Mouse (Mus musculus): ENCODE measurements around the gene Gm45753. TPM values are rescaled to one million over a fixed set of nuclear protein-coding genes. Genes with fewer than 3 reads are reported as not detected.
"Not testable (repeated sequence)": the region's sequence is repeated elsewhere in the genome, so short reads cannot be mapped to it uniquely, and the experiment has no call there.

Gene Gm45753
- polyA plus RNA-seq, 1 experiment from 2014 or later, result not detected

- H3K4me3 ChIP-seq (ENCODE audit: low read depth, low read length), result no peak overlapping the region
- no peak overlapping the region for H3K27ac ChIP-seq (ENCODE audit: low read depth, low read length)
- 0 out of 2 replicates have a peak, but pooled peaks cover 2% of the 10 kb centered on the region for H3K4me1 ChIP-seq (replicated peaks; ENCODE audit: control insufficient read depth, insufficient read depth, low read length)
- no peak overlapping the region for H3K4me2 ChIP-seq (replicated peaks; ENCODE audit: low read depth, low read length)
- H3K9ac ChIP-seq (ENCODE audit: low read depth, low read length), result no peak overlapping the region
- no peaks in the 10 kb centered on the region for H3K36me3 ChIP-seq (ENCODE audit: control insufficient read depth, insufficient read depth, low read length)
- H3K27me3 ChIP-seq (ENCODE audit: control insufficient read depth, insufficient read depth, low read length), result peaks cover 3% of the 10 kb centered on the region; the same call in 1 of the 2 replicates
- DNase-seq (ENCODE audit: low spot score), result no peak
- no peak for ATAC-seq (ENCODE audit: low FRiP score)
- WGBS, result 95% methylated on average over 6 of the region's 6 CpGs
- no peaks in the 10 kb centered on the region for H3K9me3 ChIP-seq (ENCODE audit: control insufficient read depth, low read length)
Measured at GRCm38 (mm10) chr8:45329206-45329980, 21.1 kb upstream of the Gm45753 start.

DNA sequence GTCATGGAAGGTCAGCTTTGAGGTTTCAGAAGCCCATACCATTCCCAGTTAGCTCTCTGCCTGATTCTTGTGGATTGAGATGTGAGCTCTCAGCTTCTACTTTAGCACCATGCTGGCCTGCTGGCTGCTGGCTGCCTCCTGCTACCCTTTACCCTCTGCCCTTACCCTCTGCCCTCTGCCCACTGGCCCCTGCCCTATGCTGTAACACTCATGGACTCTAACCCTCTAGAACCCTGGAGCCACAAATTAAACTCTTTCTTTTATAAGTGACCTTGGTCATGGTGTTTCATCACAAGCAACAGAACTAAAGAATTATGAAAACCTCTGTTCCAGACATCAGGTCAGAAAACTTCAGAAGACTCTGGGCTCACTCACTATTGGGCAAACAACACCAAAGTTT lies 18.8 kb upstream of the Gm45753 start:
- H3K36me3 ChIP-seq (ENCODE audit: control insufficient read depth, insufficient read depth, low read length); H3K27ac ChIP-seq (ENCODE audit: low read depth, low read length); H3K9ac ChIP-seq (ENCODE audit: low read depth, low read length); H3K9me3 ChIP-seq (ENCODE audit: control insufficient read depth, low read length); H3K4me2 ChIP-seq (replicated peaks; ENCODE audit: low read depth, low read length); H3K4me1 ChIP-seq (replicated peaks; ENCODE audit: control insufficient read depth, insufficient read depth, low read length); ATAC-seq (ENCODE audit: low FRiP score); DNase-seq (ENCODE audit: low spot score); H3K27me3 ChIP-seq (ENCODE audit: control insufficient read depth, insufficient read depth, low read length); H3K4me3 ChIP-seq (ENCODE audit: low read depth, low read length): not testable (repeated sequence)

- DNase-seq (ENCODE audit: low spot score) (no peak), ATAC-seq (ENCODE audit: low FRiP score) (no peak)
- Histone ChIP-seq H3K27ac (ENCODE audit: low read depth, low read length) (no peak overlapping the region), H3K9ac (ENCODE audit: low read depth, low read length) (no peak overlapping the region), H3K36me3 (ENCODE audit: control insufficient read depth, insufficient read depth, low read length) (no peaks in the 10 kb centered on the region), H3K9me3 (ENCODE audit: control insufficient read depth, low read length) (no peaks in the 10 kb centered on the region), H3K4me1 (replicated peaks; ENCODE audit: control insufficient read depth, insufficient read depth, low read length) (no peaks in the 10 kb centered on the region), H3K4me2 (replicated peaks; ENCODE audit: low read depth, low read length) (no peak overlapping the region), H3K27me3 (ENCODE audit: control insufficient read depth, insufficient read depth, low read length) (no peaks in the 10 kb centered on the region), H3K4me3 (ENCODE audit: low read depth, low read length) (no peak overlapping the region)
- WGBS, result 82% methylated on average over 4 of the region's 4 CpGs
Measured at GRCm38 (mm10) chr8:45324151-45324550, 15.9 kb upstream of the Gm45753 start.

DNA sequence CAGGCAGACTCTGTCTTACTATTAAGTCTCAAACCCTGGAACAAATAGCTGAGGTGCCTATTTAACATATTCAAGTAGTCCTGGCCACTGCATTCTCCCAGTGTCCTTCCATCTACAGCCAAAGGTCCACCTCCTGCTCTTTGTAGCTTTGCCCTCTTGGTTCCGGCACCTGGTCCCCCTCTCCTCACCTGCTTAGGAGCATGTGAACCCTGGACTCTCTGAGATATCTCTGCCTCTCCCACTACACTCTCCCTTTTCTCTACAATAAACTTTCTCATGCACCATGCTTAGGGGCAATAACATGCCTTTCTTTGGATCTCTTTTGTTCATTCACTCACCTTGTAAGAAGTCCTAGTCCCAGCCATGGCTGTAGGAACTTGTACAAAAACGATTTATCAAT lies 13.1 kb upstream of the Gm45753 start:
- ATAC-seq (ENCODE audit: low FRiP score), result no peak
- H3K9me3 ChIP-seq (ENCODE audit: control insufficient read depth, low read length), result no peaks in the 10 kb centered on the region
- whole genome bisulfite sequencing, result 84% methylated on average over 2 of the region's 2 CpGs
- H3K4me2 ChIP-seq (replicated peaks; ENCODE audit: low read depth, low read length), result no peak overlapping the region
- H3K36me3 ChIP-seq (ENCODE audit: control insufficient read depth, insufficient read depth, low read length), result no peaks in the 10 kb centered on the region
- H3K9ac ChIP-seq (ENCODE audit: low read depth, low read length), result no peak overlapping the region
- no peaks in the 10 kb centered on the region for H3K4me1 ChIP-seq (replicated peaks; ENCODE audit: control insufficient read depth, insufficient read depth, low read length)
- no peak overlapping the region for H3K27ac ChIP-seq (ENCODE audit: low read depth, low read length)
- no peaks in the 10 kb centered on the region for H3K27me3 ChIP-seq (ENCODE audit: control insufficient read depth, insufficient read depth, low read length)
- no peak overlapping the region for H3K4me3 ChIP-seq (ENCODE audit: low read depth, low read length)
- no peak for DNase-seq (ENCODE audit: low spot score)

- Histone ChIP-seq H3K9me3 (ENCODE audit: control insufficient read depth, low read length) (no peaks in the 10 kb centered on the region), H3K36me3 (ENCODE audit: control insufficient read depth, insufficient read depth, low read length) (no peaks in the 10 kb centered on the region), H3K4me2 (replicated peaks; ENCODE audit: low read depth, low read length) (no peak overlapping the region), H3K27ac (ENCODE audit: low read depth, low read length) (no peak overlapping the region), H3K4me1 (replicated peaks; ENCODE audit: control insufficient read depth, insufficient read depth, low read length) (no peaks in the 10 kb centered on the region), H3K27me3 (ENCODE audit: control insufficient read depth, insufficient read depth, low read length) (no peaks in the 10 kb centered on the region), H3K9ac (ENCODE audit: low read depth, low read length) (no peak overlapping the region), H3K4me3 (ENCODE audit: low read depth, low read length) (no peak overlapping the region)
- DNase-seq (ENCODE audit: low spot score), result no peak
- ATAC-seq (ENCODE audit: low FRiP score), result no peak
- WGBS, result 83% methylated on average over 1 of the region's 1 CpGs
Measured at GRCm38 (mm10) chr8:45320930-45321329, 12.7 kb upstream of the Gm45753 start.

DNA sequence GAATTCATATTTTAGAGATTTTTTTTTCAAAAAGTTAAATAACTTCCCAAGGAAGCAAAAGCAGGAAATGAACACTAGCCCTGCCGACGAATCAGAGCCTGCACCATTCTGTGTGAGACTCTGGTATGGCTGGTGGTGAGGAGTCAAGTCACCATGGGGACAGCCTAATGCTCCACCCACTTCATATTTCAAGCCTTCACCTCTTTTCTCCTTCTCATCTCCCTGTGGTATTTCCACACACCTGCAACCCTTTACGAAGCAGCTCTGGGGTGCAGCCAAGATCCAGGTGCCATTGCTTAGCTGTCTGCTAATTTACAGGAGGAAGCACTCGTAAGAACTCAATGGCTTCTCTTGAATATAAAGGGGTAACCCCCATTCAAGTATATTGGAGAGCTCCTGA lies 2.7 kb upstream of the Gm45753 start:
- no peaks in the 10 kb centered on the region for H3K27me3 ChIP-seq (ENCODE audit: control insufficient read depth, insufficient read depth, low read length)
- H3K4me1 ChIP-seq (replicated peaks; ENCODE audit: control insufficient read depth, insufficient read depth, low read length), result no peaks in the 10 kb centered on the region
- no peak overlapping the region for H3K4me3 ChIP-seq (ENCODE audit: low read depth, low read length)
- H3K4me2 ChIP-seq (replicated peaks; ENCODE audit: low read depth, low read length), result no peak overlapping the region
- no peaks in the 10 kb centered on the region for H3K9me3 ChIP-seq (ENCODE audit: control insufficient read depth, low read length)
- WGBS, result 90% methylated on average over 4 of the region's 4 CpGs
- H3K27ac ChIP-seq (ENCODE audit: low read depth, low read length), result no peak overlapping the region
- no peaks in the 10 kb centered on the region for H3K36me3 ChIP-seq (ENCODE audit: control insufficient read depth, insufficient read depth, low read length)
- no peak for DNase-seq (ENCODE audit: low spot score)
- H3K9ac ChIP-seq (ENCODE audit: low read depth, low read length), result no peak overlapping the region
- ATAC-seq (ENCODE audit: low FRiP score), result no peak

GRCm38 (mm10) chr8:45305479-45305878 lies 2.8 kb downstream of the Gm45753 start:
- no peaks in the 10 kb centered on the region for H3K36me3 ChIP-seq (ENCODE audit: control insufficient read depth, insufficient read depth, low read length)
- no peak overlapping the region for H3K27ac ChIP-seq (ENCODE audit: low read depth, low read length)
- no peak overlapping the region for H3K4me3 ChIP-seq (ENCODE audit: low read depth, low read length)
- H3K4me1 ChIP-seq (replicated peaks; ENCODE audit: control insufficient read depth, insufficient read depth, low read length), result no peaks in the 10 kb centered on the region
- H3K27me3 ChIP-seq (ENCODE audit: control insufficient read depth, insufficient read depth, low read length), result no peaks in the 10 kb centered on the region
- WGBS, result 86% methylated on average over 1 of the region's 1 CpGs
- ATAC-seq (ENCODE audit: low FRiP score) (no peak), DNase-seq (ENCODE audit: low spot score) (no peak)
- H3K9me3 ChIP-seq (ENCODE audit: control insufficient read depth, low read length), result no peaks in the 10 kb centered on the region
- no peak overlapping the region for H3K9ac ChIP-seq (ENCODE audit: low read depth, low read length)
- H3K4me2 ChIP-seq (replicated peaks; ENCODE audit: low read depth, low read length), result no peak overlapping the region

- H3K27ac ChIP-seq (ENCODE audit: low read depth, low read length), result no peak overlapping the region
- H3K4me2 ChIP-seq (replicated peaks; ENCODE audit: low read depth, low read length), result no peak overlapping the region
- no peak overlapping the region for H3K4me3 ChIP-seq (ENCODE audit: low read depth, low read length)
- H3K36me3 ChIP-seq (ENCODE audit: control insufficient read depth, insufficient read depth, low read length), result no peaks in the 10 kb centered on the region
- H3K9me3 ChIP-seq (ENCODE audit: control insufficient read depth, low read length), result no peaks in the 10 kb centered on the region
- no peaks in the 10 kb centered on the region for H3K27me3 ChIP-seq (ENCODE audit: control insufficient read depth, insufficient read depth, low read length)
- DNase-seq (ENCODE audit: low spot score) (no peak), ATAC-seq (ENCODE audit: low FRiP score) (no peak)
- 92% methylated on average over 3 of the region's 3 CpGs for WGBS
- no peak overlapping the region for H3K9ac ChIP-seq (ENCODE audit: low read depth, low read length)
- no peaks in the 10 kb centered on the region for H3K4me1 ChIP-seq (replicated peaks; ENCODE audit: control insufficient read depth, insufficient read depth, low read length)
Measured at GRCm38 (mm10) chr8:45304354-45304753, 3.9 kb downstream of the Gm45753 start.

DNA sequence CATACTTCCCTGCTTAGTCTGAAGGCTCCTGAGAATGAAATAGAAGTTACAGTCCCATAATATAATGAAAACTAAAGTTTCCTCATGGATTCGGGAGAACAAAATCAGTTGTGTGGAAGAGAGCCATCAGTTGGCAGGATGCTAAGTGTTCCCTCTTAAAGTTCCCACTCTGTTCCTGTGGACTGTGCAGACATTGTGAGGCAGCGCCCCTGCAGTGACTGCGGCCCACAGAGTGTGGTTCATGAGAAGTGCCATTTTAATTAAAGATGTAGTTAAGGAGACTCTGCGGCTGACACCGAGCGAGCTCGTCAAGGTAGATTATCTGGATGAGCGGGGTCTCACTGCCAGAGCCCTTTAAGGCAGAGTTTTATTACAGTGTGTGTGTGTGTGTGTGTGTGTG lies 5.9 kb downstream of the Gm45753 start:
- Histone ChIP-seq H3K4me3 (ENCODE audit: low read depth, low read length) (no peak overlapping the region), H3K27ac (ENCODE audit: low read depth, low read length) (no peak overlapping the region), H3K27me3 (ENCODE audit: control insufficient read depth, insufficient read depth, low read length) (no peaks in the 10 kb centered on the region), H3K4me2 (replicated peaks; ENCODE audit: low read depth, low read length) (no peak overlapping the region), H3K9ac (ENCODE audit: low read depth, low read length) (no peak overlapping the region), H3K4me1 (replicated peaks; ENCODE audit: control insufficient read depth, insufficient read depth, low read length) (no peaks in the 10 kb centered on the region), H3K36me3 (ENCODE audit: control insufficient read depth, insufficient read depth, low read length) (no peaks in the 10 kb centered on the region), H3K9me3 (ENCODE audit: control insufficient read depth, low read length) (no peaks in the 10 kb centered on the region)
- WGBS, result 78% methylated on average over 8 of the region's 8 CpGs
- no peak for ATAC-seq (ENCODE audit: low FRiP score)
- no peak for DNase-seq (ENCODE audit: low spot score)
